Mouse (Mus musculus) adrenal gland, adult 18-20 months (tissue): ENCODE measurements around the gene Gm379. TPM values are rescaled to one million over a fixed set of nuclear protein-coding genes. Genes with fewer than 3 reads are reported as not detected.

Source experiments
- DNase-seq, 2 experiments: peaks; one replicate each; pipeline ENCODE4 v3.0.0; 2021 to 2022; ENCODE audit warnings: low spot score in 2 of 2
- long read RNA-seq, 2 experiments: library from polyadenylated mRNA; stranded (forward); transcript quantifications; one replicate each; pipeline ENCODE4 v2.0.0; 2021
- total RNA-seq, 2 experiments: library from RNA; stranded (reverse); gene quantifications; 1 replicate in 1 of 2; 2 replicates in 1 of 2; pipeline ENCODE4 v1.2.3; 2021

Gm379 gene
- not detected for total RNA-seq
- long read RNA-seq, experiment 1: 0 reads
- long read RNA-seq, experiment 2: 0 reads

DNA sequence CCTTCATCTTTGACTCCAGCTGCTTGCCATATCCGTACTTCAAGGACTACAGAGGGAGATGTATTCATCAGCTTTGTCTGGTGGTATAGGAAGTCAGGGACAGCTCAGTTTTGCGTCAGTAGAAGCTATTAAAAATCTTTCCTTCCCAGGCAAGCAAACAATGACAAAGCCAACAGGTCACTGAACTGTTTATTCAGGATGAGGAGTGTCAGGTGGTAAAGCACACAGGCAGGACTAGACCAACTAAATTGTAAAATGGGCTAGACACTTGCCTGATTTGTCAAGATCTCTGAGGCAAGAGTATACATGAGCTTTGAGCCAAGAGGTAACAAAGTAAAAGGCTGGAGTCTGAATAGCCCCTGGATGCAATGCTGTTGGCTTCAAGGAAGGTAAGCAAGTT is at the start of gene Gm379:
Gm379 (minus strand) TSS at position 7 of the 400 bp plus-strand sequence.
- DNase-seq: no peak

GRCm38 (mm10) chrX:108704312-108704711 is 39.6 kb upstream of the Gm379 start:
- DNase-seq: no peak

GRCm38 (mm10) chrX:108668868-108669267 is 4.2 kb upstream of the Gm379 start:
- no peak for DNase-seq

- no peak for DNase-seq
Observed at GRCm38 (mm10) chrX:108621991-108622390, 42.7 kb downstream of the Gm379 start.

DNA sequence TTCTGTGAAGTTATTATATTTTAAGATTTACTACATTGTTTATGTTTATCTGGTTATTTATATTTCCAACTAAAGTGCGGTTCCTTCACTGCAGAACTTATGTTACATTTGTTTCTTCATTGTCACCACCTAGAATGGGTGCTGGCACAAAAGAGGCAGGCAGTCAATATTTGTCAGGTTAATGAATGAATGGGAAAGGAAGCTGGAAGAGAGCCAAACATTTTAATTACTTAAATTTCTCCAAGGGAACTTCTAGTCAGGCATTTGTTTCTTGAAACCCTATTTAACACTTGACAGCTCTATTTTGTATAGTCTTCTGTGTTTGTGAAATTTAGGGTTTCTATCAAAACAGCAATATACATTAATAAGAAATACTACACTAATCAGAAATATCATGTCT is 43.8 kb downstream of the Gm379 start:
- no peak for DNase-seq

Other genes starting within 250 kb of the Gm379 start
- 1 to 10 TPM; 6.0 to 6.1 TPM for gene Brwd3, start 169.5 kb upstream of the Gm379 start, total RNA-seq